Mouse (Mus musculus) intestine, postnatal 0 days (tissue): ENCODE measurements around the gene Arl13a. TPM values are rescaled to one million over a fixed set of nuclear protein-coding genes. Genes with fewer than 3 reads are reported as not detected.
A peak's percentile ranks its signal among the peaks of the same experiment; 100 is the strongest.
"Not testable (repeated sequence)": the region's sequence is repeated elsewhere in the genome, so short reads cannot be mapped to it uniquely, and the experiment has no call there.

Experiments used
- ATAC-seq: fragments of 200-750 bp; cut with Nextera tagmentation; 2 replicates; pipeline ENCODE4 v1.8.0; 2017; ENCODE audit warnings: mild to moderate bottlenecking, moderate TSS enrichment, moderate library complexity
- H3K27ac ChIP-seq: fragments of 300-500 bp; sonication (generic); 2 replicates; pipeline ENCODE4 v1.5.1; 2014; ENCODE audit warnings: mild to moderate bottlenecking, low read depth, low read length, moderate library complexity
- H3K27me3 ChIP-seq: fragments of 300-500 bp; sonication (generic); replicated peaks from 2 replicates; pipeline ENCODE4 v1.6.1; 2014; ENCODE audit warnings: low read length, mixed read lengths; ENCODE audit not compliant: control insufficient read depth, insufficient read depth
- H3K36me3 ChIP-seq: fragments of 300-500 bp; sonication (generic); 2 replicates; pipeline ENCODE4 v1.6.1; 2014; ENCODE audit warnings: mild to moderate bottlenecking, moderate library complexity; ENCODE audit not compliant: control insufficient read depth, insufficient read depth
- H3K4me1 ChIP-seq: fragments of 300-500 bp; sonication (generic); replicated peaks from 2 replicates; pipeline ENCODE4 v1.6.1; 2014; ENCODE audit warnings: antibody characterized with exemption, low read length, mixed read lengths; ENCODE audit not compliant: control insufficient read depth, insufficient read depth
- H3K4me2 ChIP-seq: fragments of 300-500 bp; sonication (generic); replicated peaks from 2 replicates; pipeline ENCODE4 v1.6.1; 2014; ENCODE audit warnings: low read depth, mild to moderate bottlenecking, moderate library complexity
- H3K4me3 ChIP-seq: fragments of 300-500 bp; sonication (generic); 2 replicates; pipeline ENCODE4 v1.5.1; 2014; ENCODE audit warnings: low read depth, low read length
- H3K9ac ChIP-seq: fragments of 300-500 bp; sonication (generic); 2 replicates; pipeline ENCODE4 v1.6.1; 2014; ENCODE audit warnings: mild to moderate bottlenecking, low read depth, low read length
- H3K9me3 ChIP-seq: fragments of 300-500 bp; sonication (generic); 2 replicates; pipeline ENCODE4 v1.6.1; 2016; ENCODE audit warnings: mixed run types; ENCODE audit not compliant: control insufficient read depth
- CTCF ChIP-seq: sonication (generic); IDR thresholded peaks from 2 replicates; pipeline ENCODE4 v1.5.1; 2016; ENCODE audit warnings: low read depth, mild to moderate bottlenecking, control low read depth, antibody characterized with exemption, moderate library complexity
- WGBS: fragments of 180-500 bp; shearing (Covaris S2); extraction: QIAGEN DNeasy Blood & Tissue Kit; methylation state at CpG from one replicate; pipeline ENCODE4 v1.1.7; 2014; 5-methylcytosine and 5-hydroxymethylcytosine counted together
- polyA plus RNA-seq: library from polyadenylated mRNA; unstranded; fragments of >200 nt; fragmentation: Nextera tagmentation; extraction: Ambion mirVana; gene quantifications from 2 replicates; pipeline ENCODE4 v1.2.1, GENCODE M21; 2015

The Arl13a gene
- polyA plus RNA-seq: not detected in 2 replicates

DNA sequence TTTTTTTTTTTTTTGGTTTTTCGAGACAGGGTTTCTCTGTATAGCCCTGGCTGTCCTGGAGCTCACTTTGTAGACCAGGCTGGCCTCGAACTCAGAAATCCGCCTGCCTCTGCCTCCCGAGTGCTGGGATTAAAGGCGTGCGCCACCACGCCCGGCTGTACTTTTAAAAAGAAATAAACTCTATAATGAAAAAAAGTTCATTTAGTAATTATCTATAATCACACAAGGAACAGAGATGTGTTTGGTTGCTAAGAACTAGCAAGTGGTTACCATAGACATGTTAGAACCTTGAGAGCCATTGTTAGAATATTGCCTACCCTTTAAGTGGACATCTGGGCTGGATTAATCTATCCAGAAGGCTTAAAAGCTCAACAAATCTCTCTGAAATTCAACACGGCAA lies at the start of gene Arl13a:
Arl13a (plus strand) TSS at position 301 of the 400 bp plus-strand sequence.
- H3K36me3 ChIP-seq, ATAC-seq, H3K9ac ChIP-seq, H3K9me3 ChIP-seq, H3K4me3 ChIP-seq, H3K27ac ChIP-seq, H3K4me2 ChIP-seq, H3K4me1 ChIP-seq, H3K27me3 ChIP-seq: not testable (repeated sequence)
- 95% methylated on average over 9 of the region's 9 CpGs for WGBS

DNA sequence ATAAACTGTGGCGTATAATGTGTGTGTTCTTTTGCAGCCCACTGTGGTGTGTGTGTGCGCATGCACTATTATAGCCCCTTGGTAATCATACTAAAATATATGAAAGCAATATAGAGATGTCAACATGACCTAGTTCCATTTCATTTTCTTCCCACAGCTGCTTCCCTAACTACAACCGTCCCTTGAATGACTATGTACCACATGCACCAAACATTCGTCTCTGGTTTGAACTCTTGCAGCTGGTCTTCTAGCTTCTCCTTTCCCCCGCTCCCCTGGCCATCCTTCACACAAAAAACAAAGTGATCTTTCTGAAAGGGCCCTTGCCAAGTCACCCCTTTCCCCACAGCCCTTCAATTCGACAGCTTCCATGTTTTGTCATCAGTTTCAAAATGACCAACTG lies 47.3 kb upstream of the Arl13a start:
- TF ChIP-seq CTCF: no peak
- Histone ChIP-seq H3K27ac (no peak overlapping the region), H3K36me3 (no peaks in the 10 kb centered on the region), H3K27me3 (no peaks in the 10 kb centered on the region), H3K4me3 (no peak overlapping the region), H3K9me3 (no peaks in the 10 kb centered on the region), H3K9ac (no peak overlapping the region), H3K4me1 (no peaks in the 10 kb centered on the region), H3K4me2 (no peak overlapping the region)
- 82% methylated on average over 6 of the region's 6 CpGs for WGBS
- no peak for ATAC-seq

DNA sequence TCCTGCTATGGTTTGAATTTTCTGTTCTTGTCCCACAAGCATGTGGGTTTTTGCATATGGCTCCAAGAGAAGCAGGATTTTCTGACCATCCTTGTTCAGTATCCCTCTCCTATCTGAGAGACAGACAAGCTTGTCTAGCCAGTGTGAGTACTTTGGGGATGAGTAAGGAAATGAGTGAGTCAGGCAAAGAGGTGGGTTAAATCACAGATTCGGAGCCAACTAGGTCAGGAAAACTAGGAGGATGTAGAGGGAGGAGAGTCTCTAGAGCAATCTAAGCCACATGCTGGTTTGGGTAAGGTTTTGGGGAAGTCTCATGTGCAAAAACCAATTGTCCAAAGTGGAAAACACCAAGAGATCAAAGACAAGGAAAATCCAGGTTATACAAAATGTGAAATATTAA lies 45.8 kb upstream of the Arl13a start:
- ATAC-seq: no peak
- Histone ChIP-seq H3K9me3 (no peaks in the 10 kb centered on the region), H3K9ac (no peak overlapping the region), H3K36me3 (no peaks in the 10 kb centered on the region), H3K27me3 (no peaks in the 10 kb centered on the region), H3K27ac (no peak overlapping the region), H3K4me2 (no peak overlapping the region), H3K4me3 (no peak overlapping the region), H3K4me1 (no peaks in the 10 kb centered on the region)
- no peak for TF ChIP-seq CTCF
- 82% methylated on average over 1 of the region's 1 CpGs for WGBS

DNA sequence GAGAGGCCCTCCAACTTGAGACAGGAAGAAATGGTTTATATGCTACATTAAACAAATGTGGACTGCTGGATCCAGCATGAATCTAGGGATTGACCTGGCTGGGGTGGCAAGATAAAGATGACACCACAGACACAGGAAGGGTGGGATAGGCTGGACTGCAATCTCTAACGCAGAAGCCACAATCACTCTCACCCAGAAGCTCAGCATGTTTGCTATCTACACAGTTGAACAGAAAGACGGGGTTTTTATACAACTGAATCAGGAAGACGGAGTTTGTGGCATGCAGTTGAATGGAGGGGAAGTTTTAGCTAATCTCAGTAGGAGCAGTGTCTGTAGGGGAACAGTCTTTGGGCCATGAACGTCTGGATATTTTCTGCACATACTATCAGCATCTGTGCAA lies 45.3 kb upstream of the Arl13a start:
- Histone ChIP-seq H3K27me3 (no peaks in the 10 kb centered on the region), H3K4me2 (no peak overlapping the region), H3K4me1 (no peaks in the 10 kb centered on the region), H3K9ac (no peak overlapping the region), H3K36me3 (no peaks in the 10 kb centered on the region), H3K27ac (no peak overlapping the region), H3K4me3 (no peak overlapping the region), H3K9me3 (no peaks in the 10 kb centered on the region)
- TF ChIP-seq CTCF: no peak
- 77% methylated on average over 4 of the region's 4 CpGs for WGBS
- ATAC-seq: no peak

DNA sequence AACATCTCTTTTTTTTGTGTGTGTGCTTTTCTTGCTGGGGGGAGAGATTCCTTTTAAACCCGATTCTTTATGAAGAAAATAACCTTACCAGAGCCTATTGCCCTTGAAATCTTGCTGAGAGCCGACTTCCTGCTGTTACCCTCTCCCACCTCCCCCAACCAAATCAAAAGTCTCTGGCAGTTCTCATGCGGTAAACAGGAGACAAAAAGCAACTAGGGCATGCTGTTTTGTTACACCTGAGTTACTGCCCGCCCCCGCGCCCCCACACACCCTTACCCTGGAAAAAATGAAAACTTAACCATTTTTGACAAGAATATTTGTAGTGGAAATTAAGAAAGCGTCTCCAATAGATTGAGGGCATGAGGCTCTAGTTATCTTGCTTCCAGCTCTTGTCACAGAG lies 29.1 kb upstream of the Arl13a start:
- no peak overlapping the region for H3K4me2 ChIP-seq
- 49% methylated on average over 7 of the region's 7 CpGs for WGBS
- H3K4me3 ChIP-seq: no peak overlapping the region
- H3K9me3 ChIP-seq: no peaks in the 10 kb centered on the region
- no peaks in the 10 kb centered on the region; the same call in 1 of the 2 replicates for H3K27me3 ChIP-seq
- no peak overlapping the region for H3K9ac ChIP-seq
- no peak for TF ChIP-seq CTCF
- no peak for ATAC-seq
- H3K4me1 ChIP-seq: no peaks in the 10 kb centered on the region
- no peaks in the 10 kb centered on the region for H3K36me3 ChIP-seq
- H3K27ac ChIP-seq: no peak overlapping the region

DNA sequence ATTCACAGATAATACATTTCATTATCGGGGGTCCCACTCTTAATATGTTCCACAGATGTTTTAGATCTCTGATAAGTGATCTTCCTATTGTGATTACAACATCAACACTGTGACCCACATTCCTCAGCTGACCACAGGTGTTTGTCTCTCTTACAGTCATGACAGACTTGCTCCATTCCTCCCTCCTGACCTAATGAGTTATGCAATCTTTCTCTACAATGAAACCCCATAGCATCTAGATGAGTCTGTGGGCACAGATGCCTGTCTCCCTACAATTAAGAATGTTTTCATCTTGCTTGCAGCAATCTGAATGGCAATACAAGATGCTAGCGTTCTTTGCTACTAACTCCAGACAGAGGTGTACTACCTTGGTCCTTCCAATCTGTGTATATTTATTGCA lies 26.9 kb upstream of the Arl13a start:
- no peak for TF ChIP-seq CTCF
- Histone ChIP-seq H3K4me1 (no peaks in the 10 kb centered on the region), H3K4me3 (no peak overlapping the region), H3K9ac (no peak overlapping the region), H3K27ac (no peak overlapping the region), H3K4me2 (no peak overlapping the region), H3K36me3 (no peaks in the 10 kb centered on the region), H3K9me3 (no peaks in the 10 kb centered on the region), H3K27me3 (no peaks in the 10 kb centered on the region; the same call in 1 of the 2 replicates)
- WGBS: 83% methylated on average over 2 of the region's 2 CpGs
- ATAC-seq: no peak

DNA sequence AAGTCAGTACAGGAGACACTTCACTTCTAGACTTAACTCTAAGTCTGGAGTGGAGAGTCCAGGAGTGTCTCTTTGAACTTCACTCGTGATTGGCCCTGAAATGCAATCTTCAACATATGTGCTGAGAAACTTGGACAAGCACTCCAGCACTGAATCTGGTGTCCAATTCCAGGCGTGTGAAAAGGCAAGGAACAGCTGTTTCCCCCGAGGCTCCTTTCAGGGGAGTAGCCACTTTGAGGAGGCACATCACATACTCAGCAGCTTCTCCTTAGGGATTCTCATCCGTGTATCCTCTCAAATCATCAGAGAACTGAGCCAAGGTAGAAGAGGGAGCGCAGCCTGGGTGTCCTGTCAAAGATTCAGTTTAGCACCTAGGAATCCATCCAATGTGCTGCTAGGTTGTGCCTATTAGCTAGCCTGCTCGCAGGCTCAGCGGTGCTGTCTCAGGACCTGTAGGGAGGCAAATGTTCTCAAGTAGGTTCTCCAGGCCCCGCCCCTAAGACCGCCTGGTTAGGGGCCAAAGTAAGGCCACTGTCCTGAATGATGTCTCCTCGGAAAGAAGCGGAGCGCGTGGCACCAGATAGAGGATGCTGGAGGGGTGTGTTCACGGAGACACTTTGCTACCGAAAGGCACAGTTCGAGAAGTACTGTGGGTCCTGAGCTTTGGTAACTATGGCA lies 25.1 kb upstream of the Arl13a start, which contains the start of gene Xkrx:
Xkrx (minus strand) TSS at position 34 of the 678 bp plus-strand sequence.
- no peaks in the 10 kb centered on the region for H3K36me3 ChIP-seq
- H3K27ac ChIP-seq: no peak within 1 kb of the TSS
- peak within 1 kb of the TSS; percentile 46 for H3K4me2 ChIP-seq
- no peak within 1 kb of the TSS for H3K9ac ChIP-seq
- H3K4me3 ChIP-seq: 0 out of 2 replicates have a peak within 1 kb of the TSS, but pooled peaks have one; percentile 3
- no peaks in the 10 kb centered on the region; the same call in 1 of the 2 replicates for H3K27me3 ChIP-seq
- ATAC-seq: no peak
- no peak for TF ChIP-seq CTCF
- no peaks in the 10 kb centered on the region for H3K4me1 ChIP-seq
- WGBS: 39% methylated on average over 16 of the region's 16 CpGs
- H3K9me3 ChIP-seq: no peaks in the 10 kb centered on the region
